Mouse (Mus musculus) limb, embryonic 11.5 days (tissue): ENCODE data around the gene Csta1. TPM values are rescaled to one million over a fixed set of nuclear protein-coding genes. Genes with fewer than 3 reads are reported as not detected.
"Not testable (repeated sequence)": the region's sequence is repeated elsewhere in the genome, so short reads cannot be mapped to it uniquely, and the experiment has no call there.

Source experiments
- ATAC-seq: fragments of 200-750 bp; cut with Nextera tagmentation; 2 replicates; pipeline ENCODE4 v1.8.0; 2017; ENCODE audit warnings: low read depth; ENCODE audit not compliant: insufficient number of reproducible peaks, low FRiP score, low TSS enrichment
- DNase-seq: peaks from one replicate; pipeline ENCODE4 v3.0.0-alpha.2; 2015; ENCODE audit warnings: low spot score
- H3K27ac ChIP-seq: fragments of 300-500 bp; sonication (generic); replicated peaks from 2 replicates; pipeline ENCODE4 v1.5.1; 2014; ENCODE audit warnings: low read depth, mild to moderate bottlenecking, low read length
- H3K27me3 ChIP-seq: fragments of 300-500 bp; sonication (generic); 2 replicates; pipeline ENCODE4 v1.6.1; 2014; ENCODE audit warnings: mild to moderate bottlenecking, low read length, mixed read lengths; ENCODE audit not compliant: control insufficient read depth, insufficient read depth
- H3K36me3 ChIP-seq: fragments of 300-500 bp; sonication (generic); 2 replicates; pipeline ENCODE4 v1.6.1; 2014; ENCODE audit warnings: mild to moderate bottlenecking, low read length, moderate library complexity, mixed read lengths; ENCODE audit not compliant: control insufficient read depth, insufficient read depth
- H3K4me1 ChIP-seq: fragments of 300-500 bp; sonication (generic); 2 replicates; pipeline ENCODE4 v1.6.1; 2014; ENCODE audit warnings: low read length, mixed read lengths; ENCODE audit not compliant: control insufficient read depth, insufficient read depth
- H3K4me2 ChIP-seq: fragments of 300-500 bp; sonication (generic); 2 replicates; pipeline ENCODE4 v1.6.1; 2014; ENCODE audit warnings: low read depth, mild to moderate bottlenecking, moderate library complexity; ENCODE audit not compliant: severe bottlenecking
- H3K4me3 ChIP-seq: fragments of 300-500 bp; sonication (generic); 2 replicates; pipeline ENCODE4 v1.5.1; 2014; ENCODE audit warnings: low read depth, low read length
- H3K9ac ChIP-seq: fragments of 300-500 bp; sonication (generic); 2 replicates; pipeline ENCODE4 v1.6.1; 2014; ENCODE audit warnings: mild to moderate bottlenecking, low read length
- H3K9me3 ChIP-seq: fragments of 300-500 bp; sonication (generic); 2 replicates; pipeline ENCODE4 v1.6.1; 2016; ENCODE audit warnings: low read length; ENCODE audit not compliant: control insufficient read depth
- WGBS: fragments of 180-500 bp; shearing (Covaris S2); extraction: QIAGEN DNeasy Blood & Tissue Kit; methylation state at CpG from one replicate; pipeline ENCODE4 v1.1.7; 2014; 5-methylcytosine and 5-hydroxymethylcytosine counted together
- polyA plus RNA-seq: library from polyadenylated mRNA; unstranded; fragments of >200 nt; fragmentation: Nextera tagmentation; extraction: Ambion mirVana; gene quantifications from 2 replicates; pipeline ENCODE4 v1.2.1, GENCODE M21; 2014

The Csta1 gene
- 0.07 and 0.21 TPM in 2 replicates for polyA plus RNA-seq

GRCm38 (mm10) chr16:36131141-36131540 is at the start of gene Csta1:
TSS of gene Csta1 (minus strand) at chr16:36131241.
- ATAC-seq = no peak
- no peak within 1 kb of the TSS for H3K4me2 ChIP-seq
- H3K27me3 ChIP-seq = no peaks in the 10 kb centered on the region
- 85% methylated on average over 1 of the region's 1 CpGs for WGBS
- H3K36me3 ChIP-seq = no peaks in the 10 kb centered on the region
- H3K4me3 ChIP-seq = no peak within 1 kb of the TSS
- H3K9ac ChIP-seq = no peak within 1 kb of the TSS
- no peak within 1 kb of the TSS for H3K27ac ChIP-seq
- H3K9me3 ChIP-seq = no peaks in the 10 kb centered on the region
- no peaks in the 10 kb centered on the region for H3K4me1 ChIP-seq
- no peak for DNase-seq

DNA sequence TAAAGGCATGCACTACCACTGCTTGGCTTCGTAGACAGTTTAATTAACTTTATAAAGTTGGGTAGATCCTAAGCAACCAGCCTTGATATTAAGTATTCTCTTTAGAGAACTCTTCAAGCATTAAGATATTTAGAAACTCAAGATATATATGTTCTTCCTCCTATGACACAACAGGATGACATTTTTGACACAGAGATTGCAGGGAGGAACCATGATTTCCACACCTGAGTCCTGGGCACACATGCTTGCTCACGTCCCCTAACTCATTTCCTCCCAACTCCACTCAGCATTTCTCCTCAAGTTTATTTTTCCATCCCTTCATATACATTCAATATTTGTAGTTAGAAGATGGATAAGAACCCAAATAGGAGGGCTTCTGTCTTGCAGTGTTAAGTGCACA is 48.9 kb upstream of the Csta1 start:
- Histone ChIP-seq H3K27me3 (no peaks in the 10 kb centered on the region), H3K27ac (no peak overlapping the region), H3K4me1 (no peaks in the 10 kb centered on the region), H3K4me2 (no peak overlapping the region), H3K9ac (no peak overlapping the region), H3K9me3 (no peaks in the 10 kb centered on the region), H3K36me3 (no peaks in the 10 kb centered on the region), H3K4me3 (no peak overlapping the region)
- no peak for ATAC-seq
- DNase-seq = no peak
- WGBS = 84% methylated on average over 2 of the region's 2 CpGs

- Histone ChIP-seq H3K27me3 (no peaks in the 10 kb centered on the region), H3K9me3 (no peaks in the 10 kb centered on the region), H3K4me1 (no peaks in the 10 kb centered on the region), H3K4me2 (no peak overlapping the region), H3K27ac (no peak overlapping the region), H3K4me3 (no peak overlapping the region), H3K9ac (no peak overlapping the region), H3K36me3 (no peaks in the 10 kb centered on the region)
- ATAC-seq (no peak), DNase-seq (no peak)
Observed at GRCm38 (mm10) chr16:36176108-36176507, 45.1 kb upstream of the Csta1 start.

- not testable (repeated sequence) for H3K36me3 ChIP-seq, H3K9ac ChIP-seq, H3K4me3 ChIP-seq, H3K27me3 ChIP-seq, H3K27ac ChIP-seq, ATAC-seq, DNase-seq, H3K9me3 ChIP-seq, H3K4me2 ChIP-seq, H3K4me1 ChIP-seq
- WGBS = 85% methylated on average over 9 of the region's 10 CpGs
Observed at GRCm38 (mm10) chr16:36167841-36168240, 36.8 kb upstream of the Csta1 start.

DNA sequence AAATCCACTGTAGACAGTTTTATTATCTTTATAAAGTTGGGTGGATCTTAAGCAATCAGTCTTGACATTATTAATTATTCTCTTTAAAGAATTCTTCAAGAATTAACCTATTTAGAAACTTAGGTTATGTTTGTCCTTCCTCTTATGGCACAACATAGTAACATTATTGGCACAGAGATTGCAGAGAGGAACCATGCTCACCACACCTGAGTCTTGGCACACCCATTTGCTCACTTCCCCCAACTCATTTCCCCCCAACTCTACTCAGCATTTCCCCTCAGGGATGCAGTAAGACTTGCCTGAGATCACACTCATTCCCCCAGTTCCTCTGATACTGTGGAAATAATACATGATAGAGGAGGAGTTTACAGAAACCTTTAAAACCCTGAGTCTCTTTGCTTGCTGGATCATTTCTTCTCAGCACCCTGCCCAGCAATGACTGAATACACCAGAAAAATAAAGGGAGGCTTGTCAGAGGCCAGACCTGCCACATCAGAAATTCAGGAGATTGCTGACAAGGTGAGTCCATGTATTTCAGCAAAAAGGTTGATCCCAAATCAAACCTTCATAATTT is 25.4 kb upstream of the Csta1 start, which contains the start of gene Stfa2l1:
Gene Stfa2l1 (plus strand): TSS at position 410 of the 574 bp plus-strand sequence.
- no peak within 1 kb of the TSS for H3K27ac ChIP-seq
- H3K4me3 ChIP-seq = no peak within 1 kb of the TSS
- ATAC-seq (no peak), DNase-seq (no peak)
- no peak within 1 kb of the TSS for H3K9ac ChIP-seq
- no peaks in the 10 kb centered on the region for H3K36me3 ChIP-seq
- H3K9me3 ChIP-seq = no peaks in the 10 kb centered on the region
- H3K4me2 ChIP-seq = no peak within 1 kb of the TSS
- H3K27me3 ChIP-seq = no peaks in the 10 kb centered on the region
- H3K4me1 ChIP-seq = no peaks in the 10 kb centered on the region

GRCm38 (mm10) chr16:36138201-36138600 is 7.2 kb upstream of the Csta1 start:
- no peaks in the 10 kb centered on the region for H3K9me3 ChIP-seq
- 80% methylated on average over 2 of the region's 2 CpGs for WGBS
- no peak overlapping the region for H3K9ac ChIP-seq
- H3K27me3 ChIP-seq = no peaks in the 10 kb centered on the region
- H3K4me1 ChIP-seq = no peaks in the 10 kb centered on the region
- ATAC-seq (no peak), DNase-seq (no peak)
- no peaks in the 10 kb centered on the region for H3K36me3 ChIP-seq
- H3K27ac ChIP-seq = no peak overlapping the region
- no peak overlapping the region for H3K4me3 ChIP-seq
- no peak overlapping the region for H3K4me2 ChIP-seq

- H3K9ac ChIP-seq = no peak overlapping the region
- no peaks in the 10 kb centered on the region for H3K4me1 ChIP-seq
- 90% methylated on average over 7 of the region's 7 CpGs for WGBS
- H3K36me3 ChIP-seq = no peaks in the 10 kb centered on the region
- no peak overlapping the region for H3K4me2 ChIP-seq
- H3K27me3 ChIP-seq = no peaks in the 10 kb centered on the region
- no peaks in the 10 kb centered on the region for H3K9me3 ChIP-seq
- no peak overlapping the region for H3K4me3 ChIP-seq
- DNase-seq (no peak), ATAC-seq (no peak)
- no peak overlapping the region for H3K27ac ChIP-seq
Observed at GRCm38 (mm10) chr16:36128092-36128491, 2.9 kb downstream of the Csta1 start.

- H3K4me2 ChIP-seq, H3K27ac ChIP-seq, H3K27me3 ChIP-seq, H3K4me3 ChIP-seq, DNase-seq, H3K9me3 ChIP-seq, ATAC-seq, H3K9ac ChIP-seq, H3K36me3 ChIP-seq, H3K4me1 ChIP-seq: not testable (repeated sequence)
- 88% methylated on average over 6 of the region's 6 CpGs for WGBS
Observed at GRCm38 (mm10) chr16:36115751-36116150, 15.3 kb downstream of the Csta1 start.

GRCm38 (mm10) chr16:36111486-36111885 is 19.6 kb downstream of the Csta1 start:
- not testable (repeated sequence) for DNase-seq, H3K4me2 ChIP-seq, H3K4me3 ChIP-seq, ATAC-seq, H3K9me3 ChIP-seq, H3K4me1 ChIP-seq, H3K9ac ChIP-seq, H3K27ac ChIP-seq, H3K27me3 ChIP-seq, H3K36me3 ChIP-seq
